Mouse (Mus musculus) kidney, postnatal 36 days (tissue): ENCODE measurements at regions not wholly inside any gene's neighbourhood (a gene's known extent, or its start where the extent isn't known, plus 50 kb on each side); places are given as distances from the start of the nearest gene placed in this dataset.
A peak's percentile ranks its signal among the peaks of the same experiment; 100 is the strongest.
"Not testable (repeated sequence)": the region's sequence is repeated elsewhere in the genome, so short reads cannot be mapped to it uniquely, and the experiment has no call there.

Experiments used
- DNase-seq, 2 experiments: peaks; one replicate each; pipeline ENCODE4 v3.0.0; 2021 to 2022; ENCODE audit warnings: mixed read lengths in 2 of 2

GRCm38 (mm10) chrX:147265731-147266130, 163.3 kb downstream of the Il13ra2 start:
- DNase-seq, result peak in 1 of 2 experiments; percentile 9

GRCm38 (mm10) chrX:147259131-147259530, 169.9 kb downstream of the Il13ra2 start:
- peak in 1 of 2 experiments; percentile 29 for DNase-seq

GRCm38 (mm10) chrX:147253617-147254016, 175.4 kb downstream of the Il13ra2 start:
- not testable (repeated sequence) for DNase-seq
